Mouse (Mus musculus) MEL (cell line): ENCODE data around the gene Tmem82. TPM values are rescaled to one million over a fixed set of nuclear protein-coding genes. Genes with fewer than 3 reads are reported as not detected.

Experiments used
- DNase-seq: peaks from one replicate; pipeline ENCODE4 v3.0.0; 2011; ENCODE audit warnings: low read depth, low spot score
- H3K27ac ChIP-seq: 2 replicates; pipeline ENCODE4 v1.5.1; 2012; ENCODE audit warnings: low read depth, mild to moderate bottlenecking, control low read depth, low read length, moderate library complexity; ENCODE audit not compliant: control insufficient read depth
- H3K27me3 ChIP-seq, 2 experiments: fragments of 150-350 bp in 1 of 2; sonication (generic) in 1 of 2; 2 replicates each; pipeline ENCODE4 v1.6.1; 2012; ENCODE audit warnings: low read length in 2 of 2, mild to moderate bottlenecking in 2 of 2, improper control_type of control experiment in 1 of 2, moderate library complexity in 1 of 2; ENCODE audit not compliant: insufficient read depth in 2 of 2, control insufficient read depth in 1 of 2
- H3K36me3 ChIP-seq, 2 experiments: 2 replicates each; pipeline ENCODE4 v1.6.1; 2012 to 2014; ENCODE audit warnings: low read length in 2 of 2, improper control_type of control experiment in 1 of 2, inconsistent platforms in 1 of 2, mild to moderate bottlenecking in 1 of 2; ENCODE audit not compliant: insufficient read depth in 2 of 2, control insufficient read depth in 1 of 2
- H3K4me1 ChIP-seq, 2 experiments: fragments of 150-350 bp in 1 of 2; sonication (generic) in 1 of 2; 2 replicates each; pipeline ENCODE4 v1.6.1; 2012; ENCODE audit warnings: low read length in 2 of 2, improper control_type of control experiment in 1 of 2, mild to moderate bottlenecking in 1 of 2; ENCODE audit not compliant: insufficient read depth in 2 of 2, control insufficient read depth in 1 of 2
- H3K4me3 ChIP-seq, 2 experiments: fragments of 150-350 bp in 1 of 2; sonication (generic) in 1 of 2; 2 replicates each; pipeline ENCODE4 v1.5.1; 2012; ENCODE audit warnings: low read depth in 2 of 2, low read length in 2 of 2, mild to moderate bottlenecking in 2 of 2, moderate library complexity in 2 of 2, control low read depth in 1 of 2, improper control_type of control experiment in 1 of 2; ENCODE audit not compliant: control insufficient read depth in 1 of 2, insufficient read depth in 1 of 2
- H3K79me2 ChIP-seq: 2 replicates; pipeline ENCODE4 v1.6.1; 2012; ENCODE audit warnings: mild to moderate bottlenecking, low read length, moderate library complexity; ENCODE audit not compliant: control insufficient read depth, poor library complexity, insufficient read depth
- H3K9ac ChIP-seq: 2 replicates; pipeline ENCODE4 v1.6.1; 2012; ENCODE audit warnings: low read depth, mild to moderate bottlenecking, control low read depth, low read length, moderate library complexity; ENCODE audit not compliant: control insufficient read depth, poor library complexity, severe bottlenecking
- H3K9me3 ChIP-seq: fragments of 150-350 bp; sonication (generic); replicated peaks from 2 replicates; pipeline ENCODE4 v1.6.1; 2012; ENCODE audit warnings: mild to moderate bottlenecking, low read length, improper control_type of control experiment, moderate library complexity; ENCODE audit not compliant: insufficient read depth
- CHD1 ChIP-seq: IDR thresholded peaks from 2 replicates; pipeline ENCODE4 v1.6.1; 2012; ENCODE audit warnings: low read depth, mild to moderate bottlenecking, inconsistent platforms, low read length, improper control_type of control experiment
- CTCF ChIP-seq, 3 experiments: IDR thresholded peaks in 2 of 3; conservative IDR thresholded peaks in 1 of 3; 2 replicates each; pipeline ENCODE4 v1.5.1; 2011 to 2012; ENCODE audit warnings: low read length in 3 of 3, low read depth in 2 of 3, mild to moderate bottlenecking in 2 of 3, improper control_type of control experiment in 1 of 3, inconsistent platforms in 1 of 3, mixed read lengths in 1 of 3, moderate library complexity in 1 of 3; ENCODE audit not compliant: control insufficient read depth in 1 of 3, insufficient read depth in 1 of 3, poor library complexity in 1 of 3, severe bottlenecking in 1 of 3
- ELF1 ChIP-seq: IDR thresholded peaks from 2 replicates; pipeline ENCODE4 v1.6.1; 2014; ENCODE audit warnings: low read depth, mild to moderate bottlenecking, inconsistent platforms, low read length, improper control_type of control experiment, moderate library complexity
- JUND ChIP-seq: IDR thresholded peaks from 2 replicates; pipeline ENCODE4 v1.6.1; 2011; ENCODE audit warnings: low read depth, mild to moderate bottlenecking, improper control_type of control experiment, low read length
- MAX ChIP-seq: IDR thresholded peaks from 2 replicates; pipeline ENCODE4 v1.6.1; 2011; ENCODE audit warnings: low read length, improper control_type of control experiment
- MEF2A ChIP-seq: IDR thresholded peaks from 2 replicates; pipeline ENCODE4 v1.6.1; 2014; ENCODE audit warnings: low read depth, mild to moderate bottlenecking, inconsistent platforms, low read length, improper control_type of control experiment; ENCODE audit not compliant: poor library complexity, insufficient replicate concordance, severe bottlenecking; ENCODE audit errors: extremely low read depth
- MXI1 ChIP-seq: IDR thresholded peaks from 2 replicates; pipeline ENCODE4 v1.6.1; 2011; ENCODE audit warnings: mild to moderate bottlenecking, low read depth, low read length, improper control_type of control experiment
- MYB ChIP-seq: IDR thresholded peaks from 2 replicates; pipeline ENCODE4 v1.6.1; 2011; ENCODE audit warnings: mild to moderate bottlenecking, low read depth, low read length, improper control_type of control experiment
- MYC ChIP-seq: IDR thresholded peaks from 2 replicates; pipeline ENCODE4 v1.6.1; 2011; ENCODE audit warnings: low read depth, mild to moderate bottlenecking, low read length, improper control_type of control experiment, moderate library complexity
- NRF1 ChIP-seq: IDR thresholded peaks from 2 replicates; pipeline ENCODE4 v1.6.1; 2014; ENCODE audit warnings: low read depth, mild to moderate bottlenecking, inconsistent platforms, low read length, improper control_type of control experiment, moderate library complexity; ENCODE audit not compliant: poor library complexity, insufficient read depth, severe bottlenecking
- POLR2AphosphoS5 ChIP-seq: IDR thresholded peaks from 2 replicates; pipeline ENCODE4 v1.6.1; 2012; ENCODE audit warnings: low read depth, borderline replicate concordance, mild to moderate bottlenecking, inconsistent platforms, low read length, moderate library complexity, mixed read lengths
- RAD21 ChIP-seq: IDR thresholded peaks from 2 replicates; pipeline ENCODE4 v1.6.1; 2011; ENCODE audit warnings: mild to moderate bottlenecking, low read depth, low read length, improper control_type of control experiment
- RCOR1 ChIP-seq: IDR thresholded peaks from 2 replicates; pipeline ENCODE4 v1.6.1; 2012; ENCODE audit warnings: low read depth, mild to moderate bottlenecking, inconsistent platforms, low read length, improper control_type of control experiment
- SIN3A ChIP-seq: IDR thresholded peaks from 2 replicates; pipeline ENCODE4 v1.6.1; 2012; ENCODE audit warnings: low read length, improper control_type of control experiment, inconsistent platforms
- SMC3 ChIP-seq: IDR thresholded peaks from 2 replicates; pipeline ENCODE4 v1.6.1; 2011; ENCODE audit warnings: low read depth, low read length, improper control_type of control experiment
- TAL1 ChIP-seq: IDR thresholded peaks from 2 replicates; pipeline ENCODE4 v1.6.1; 2012; ENCODE audit warnings: mild to moderate bottlenecking, inconsistent platforms, low read length, moderate library complexity, mixed read lengths
- TBP ChIP-seq: IDR thresholded peaks from 2 replicates; pipeline ENCODE4 v1.8.0; 2011; ENCODE audit warnings: low read depth, low read length, improper control_type of control experiment
- USF1 ChIP-seq: IDR thresholded peaks from 2 replicates; pipeline ENCODE4 v1.6.1; 2014; ENCODE audit warnings: low read depth, mild to moderate bottlenecking, inconsistent platforms, low read length, improper control_type of control experiment, moderate library complexity
- USF2 ChIP-seq, 2 experiments: IDR thresholded peaks; 2 replicates each; pipeline ENCODE4 v1.6.1; 2011 to 2012; ENCODE audit warnings: improper control_type of control experiment in 2 of 2, low read length in 2 of 2, borderline replicate concordance in 1 of 2, inconsistent platforms in 1 of 2, low read depth in 1 of 2, mild to moderate bottlenecking in 1 of 2; ENCODE audit not compliant: insufficient read depth in 1 of 2
- ZC3H11A ChIP-seq: IDR thresholded peaks from 2 replicates; pipeline ENCODE4 v1.6.1; 2012; ENCODE audit warnings: low read depth, mild to moderate bottlenecking, inconsistent platforms, low read length, improper control_type of control experiment
- ZNF384 ChIP-seq: IDR thresholded peaks from 2 replicates; pipeline ENCODE4 v1.6.1; 2012; ENCODE audit warnings: low read depth, mild to moderate bottlenecking, inconsistent platforms, low read length, improper control_type of control experiment
- polyA plus RNA-seq, 2 experiments: library from polyadenylated mRNA; stranded (reverse) in 1 of 2; unstranded in 1 of 2; fragments of >175 nt in 1 of 2; fragments of >200 nt in 1 of 2; gene quantifications; 2 replicates each; pipeline versions ENCODE4 v1.2.1 to v1.2.4; 2012; ENCODE audit warnings: low replicate concordance in 2 of 2, low read depth in 1 of 2; ENCODE audit not compliant: insufficient read length in 2 of 2, insufficient read depth in 1 of 2, missing spikeins in 1 of 2
- total RNA-seq: library from RNA; depleted of rRNA; stranded (reverse); fragments of 300-350 nt; gene quantifications from 2 replicates; pipeline ENCODE4 v1.2.3, GENCODE M21; 2012

Gene Tmem82
- total and polyA plus RNA-seq, 3 experiments, result 0.21 TPM; not detected in 2

GRCm38 (mm10) chr4:141659739-141660138, 41.3 kb upstream of the Tmem82 start:
- Histone ChIP-seq H3K4me3 (no peak overlapping the region), H3K27ac (no peak overlapping the region), H3K27me3 (no peaks in the 10 kb centered on the region)
- TF ChIP-seq ZC3H11A, result no peak
- no peak for TF ChIP-seq USF1
- peak; percentile 22 for TF ChIP-seq RAD21
- TF ChIP-seq POLR2AphosphoS5, result no peak
- no peak for TF ChIP-seq SIN3A
- TF ChIP-seq MXI1, result no peak
- peak in 2 of 3 experiments; percentile 46 to 51; a peak in 4 of 6 replicates for TF ChIP-seq CTCF (IDR thresholded peaks at IDR 0.05 in 2 of 3, conservative IDR thresholded peaks at IDR 0.05 in 1 of 3; ENCODE audit: control insufficient read depth in 1 of 3, insufficient read depth in 1 of 3, low read depth in 2 of 3, low read length in 3 of 3, poor library complexity in 1 of 3, severe bottlenecking in 1 of 3)
- TF ChIP-seq MEF2A, result no peak
- no peak for TF ChIP-seq MYC
- no peak for TF ChIP-seq ELF1
- no peak for TF ChIP-seq NRF1
- TF ChIP-seq SMC3, result peak; percentile 25
- TF ChIP-seq ZNF384, result no peak
- TF ChIP-seq RCOR1, result no peak
- TF ChIP-seq CHD1, result no peak
- TF ChIP-seq TAL1, result no peak
- no peak for TF ChIP-seq JUND
- TF ChIP-seq TBP, result no peak
- TF ChIP-seq MYB, result no peak
- TF ChIP-seq USF2 (IDR thresholded peaks at IDR 0.05; ENCODE audit: borderline replicate concordance in 1 of 2, insufficient read depth in 1 of 2, low read depth in 1 of 2, low read length in 2 of 2), result no peak
- TF ChIP-seq MAX, result no peak
- TF ChIP-seq, all 39 proteins: peak for 3
- Histone ChIP-seq H3K4me1 (peaks cover 2 to 14% of the 10 kb centered on the region in 2 experiments; a peak in 3 of 4 replicates), H3K36me3 (peaks cover 0 to 8% of the 10 kb centered on the region in 2 experiments; a peak in 2 of 4 replicates), H3K79me2 (peaks cover 16% of the 10 kb centered on the region), H3K9me3 (no peaks in the 10 kb centered on the region), H3K9ac (no peak overlapping the region)
- DNase-seq, result no peak
